Mouse (Mus musculus): ENCODE data around the gene Cbx8.

DNA sequence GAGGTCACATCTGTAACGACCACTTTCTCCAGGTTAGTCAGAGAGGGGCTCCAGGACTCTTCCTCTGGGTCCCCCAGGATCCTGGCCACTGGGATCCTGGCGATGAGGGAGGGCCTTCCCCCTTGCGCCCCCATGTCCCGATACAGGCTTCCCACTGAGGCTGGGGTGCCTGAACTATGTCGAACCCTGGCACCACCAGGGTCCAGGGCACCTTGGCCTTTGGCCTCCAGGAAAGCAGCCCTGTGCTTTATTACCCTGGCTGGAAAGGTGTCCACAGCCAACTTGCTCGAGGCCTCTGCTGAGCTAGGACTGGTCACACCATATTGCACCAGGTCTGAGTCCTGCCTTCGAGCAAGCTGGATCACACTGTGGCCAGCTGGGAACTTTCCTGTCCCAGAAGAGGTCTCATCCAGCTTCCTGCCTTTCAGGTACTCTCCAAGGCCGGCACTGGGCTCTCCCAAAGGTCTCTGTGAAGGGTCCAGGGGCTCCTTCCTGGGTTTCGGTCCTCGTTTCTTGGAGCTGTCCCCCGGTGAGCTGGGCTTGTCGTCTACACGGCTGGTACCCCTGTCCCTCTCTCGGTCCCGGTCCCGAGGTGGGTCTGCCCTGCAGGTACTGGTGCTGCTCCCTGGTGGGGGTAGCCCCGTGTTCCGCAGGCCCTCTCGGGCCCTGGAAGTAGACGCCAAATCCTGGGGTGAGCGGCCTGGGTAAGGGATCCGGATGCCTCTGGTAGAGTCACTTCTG, 1.9 kb downstream of the Cbx8 start:
- TF ChIP-seq CTCF (IDR thresholded peaks at IDR 0.05; ENCODE audit: control insufficient read depth, insufficient read depth, low read length) (no peak), POLR2A (IDR thresholded peaks at IDR 0.05; ENCODE audit: borderline replicate concordance, control insufficient read depth, low read depth, low read length) (no peak)

Measured in bone marrow, adult 2 months (tissue).